Mouse (Mus musculus) bone marrow, adult 2 months (tissue): ENCODE data around the gene Nolc1.

Experiments used
- CTCF ChIP-seq: fragments of 200-500 bp; IDR thresholded peaks from 2 replicates; pipeline ENCODE4 v1.5.1; 2011; ENCODE audit warnings: low read length, control low read depth; ENCODE audit not compliant: control insufficient read depth, insufficient read depth
- POLR2A ChIP-seq: fragments of 200-500 bp; IDR thresholded peaks from 2 replicates; pipeline ENCODE4 v1.6.1; 2011; ENCODE audit warnings: low read depth, mild to moderate bottlenecking, control low read depth, low read length, borderline replicate concordance; ENCODE audit not compliant: control insufficient read depth

DNA sequence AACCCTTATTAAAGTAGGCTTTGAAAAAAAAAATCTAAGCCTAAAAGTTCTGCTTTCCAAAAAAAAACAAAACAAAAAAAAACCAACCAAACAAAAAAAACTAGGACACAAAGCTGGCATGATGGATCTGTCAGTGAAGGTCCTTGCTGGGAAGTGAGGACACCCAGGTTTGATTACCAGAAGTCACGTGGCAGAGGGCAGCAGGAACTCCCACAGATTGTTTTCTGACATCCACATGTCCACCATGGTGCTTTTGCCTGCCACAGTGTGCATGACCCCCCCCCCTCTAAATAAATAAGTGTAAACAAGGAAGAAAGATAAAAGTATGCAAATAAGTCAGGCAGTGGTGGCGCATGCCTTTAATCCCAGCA is 28.5 kb downstream of the Nolc1 start:
- no peak for TF ChIP-seq POLR2A
- no peak for TF ChIP-seq CTCF
